In the genomic region with DNA sequence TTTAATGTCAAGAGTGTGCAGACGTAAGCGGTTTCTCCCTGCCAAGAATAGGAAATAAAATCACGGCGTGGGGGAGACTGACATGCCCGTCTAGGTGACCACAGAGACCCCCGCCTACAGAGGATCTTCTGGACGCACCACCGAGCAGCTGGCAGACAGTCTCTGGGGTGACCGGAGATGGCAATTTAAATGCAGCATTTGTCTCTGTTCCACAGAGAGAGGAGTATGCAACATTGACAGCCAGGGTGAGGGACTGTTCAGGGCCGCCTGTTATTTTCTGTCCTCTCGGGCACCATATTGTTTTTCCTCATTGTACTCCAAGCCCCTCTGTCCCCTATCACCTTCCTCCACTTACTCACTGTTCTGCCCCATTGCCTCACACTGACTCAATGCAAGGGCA, we compare ENCODE assay signal across 14 mouse cellular contexts.
"Had no signal": no experiment of that assay in that cellular context is flagged by ENCODE, and none has a peak within 500 bp of the region (broad histone marks: within the 10 kb centered on the region; RNA-seq: fewer than 3 reads in every experiment).

No protein-coding gene starts in this region.

- H3K36me3 ChIP-seq: limb, embryonic 15.5 days; liver, embryonic 12.5 days; midbrain, embryonic 12.5 days had no signal

- H3K4me1 ChIP-seq: limb, embryonic 15.5 days; liver, embryonic 12.5 days; megakaryocyte, embryonic 14.5 days; midbrain, embryonic 12.5 days had no signal

- H3K4me2 ChIP-seq: limb, embryonic 15.5 days; liver, embryonic 12.5 days; lung, embryonic 14.5 days; midbrain, embryonic 12.5 days had no signal

- H3K27me3 ChIP-seq: limb, embryonic 15.5 days; liver, embryonic 12.5 days; midbrain, embryonic 12.5 days had no signal

- H3K4me3 ChIP-seq: layer of hippocampus, adult 2 months; left cerebral cortex, adult 2 months; limb, embryonic 15.5 days; liver, embryonic 12.5 days; megakaryocyte, embryonic 14.5 days; midbrain, embryonic 12.5 days had no signal

- H3K9ac ChIP-seq: limb, embryonic 15.5 days; liver, embryonic 12.5 days; lung, embryonic 14.5 days; midbrain, embryonic 12.5 days had no signal

- H3K27ac ChIP-seq: layer of hippocampus, adult 2 months; left cerebral cortex, adult 2 months; limb, embryonic 15.5 days; liver, embryonic 12.5 days; macrophage; midbrain, embryonic 12.5 days; stomach, postnatal 0 days had no signal

- H3K9me3 ChIP-seq: limb, embryonic 15.5 days; liver, embryonic 12.5 days; midbrain, embryonic 12.5 days had no signal

- DNase-seq: kidney, adult 9 months; kidney, postnatal 4 days; lung, embryonic 14.5 days; lung, postnatal 10 days; thymus, postnatal 14 days had no signal

- ATAC-seq: intestine, postnatal 0 days; liver, embryonic 12.5 days had no signal
